Mouse (Mus musculus) megakaryocyte-erythroid progenitor cell, adult 5 weeks (primary cell): ENCODE measurements around the gene Gm3752. TPM values are rescaled to one million over a fixed set of nuclear protein-coding genes. Genes with fewer than 3 reads are reported as not detected.

Source experiments
- polyA plus RNA-seq: library from polyadenylated mRNA; stranded (reverse); fragments of >175 nt; gene quantifications from 2 replicates; pipeline ENCODE4 v1.2.3, GENCODE M21; 2012

Gene Gm3752
- polyA plus RNA-seq, result not detected in 2 replicates

GRCm38 (mm10) chr14:7483662-7484061 lies at the start of gene Gm3752:
Gene Gm3752 (minus strand): TSS chr14:7483762.

GRCm38 (mm10) chr14:7450817-7451216 lies 32.7 kb downstream of the Gm3752 start, which contains the start of gene Gm3755:
Gene Gm3755 (minus strand): TSS chr14:7450917.

Other genes with a start within 250 kb of the Gm3752 start
- gene Gm3727, start 219.0 kb downstream of the Gm3752 start, polyA plus RNA-seq, result not detected in 2 replicates
- gene Gm3739, start 168.7 kb downstream of the Gm3752 start, polyA plus RNA-seq, result 0.05 TPM in 1 of 2 replicates, not detected in the other
- not detected in 2 replicates for gene Gm5797, start 151.4 kb downstream of the Gm3752 start, polyA plus RNA-seq
- gene Gm8374, start 118.6 kb downstream of the Gm3752 start, polyA plus RNA-seq, result not detected in 2 replicates
- 0.27 TPM in 1 of 2 replicates, not detected in the other for gene Gm3755, start 32.8 kb downstream of the Gm3752 start, polyA plus RNA-seq
- gene Gm3558, start 84.8 kb upstream of the Gm3752 start, polyA plus RNA-seq, result not detected in 2 replicates
- gene Gm10338, start 111.8 kb upstream of the Gm3752 start, polyA plus RNA-seq, result not detected in 2 replicates
- gene Gm10128, start 160.2 kb upstream of the Gm3752 start, polyA plus RNA-seq, result not detected in 2 replicates